Mouse (Mus musculus) spleen, adult 2 months (tissue): ENCODE measurements at regions not wholly inside any gene's neighbourhood (a gene's known extent, or its start where the extent isn't known, plus 50 kb on each side); places are given as distances from the start of the nearest gene placed in this dataset.

ENCODE experiments used
- CTCF ChIP-seq: fragments of 200-500 bp; IDR thresholded peaks from 2 replicates; pipeline ENCODE4 v1.5.1; 2011; ENCODE audit warnings: mild to moderate bottlenecking, inconsistent platforms; ENCODE audit not compliant: insufficient read depth, insufficient read length, insufficient replicate concordance; ENCODE audit errors: extremely low read depth
- POLR2A ChIP-seq: fragments of 200-500 bp; IDR thresholded peaks from 2 replicates; pipeline ENCODE4 v1.6.1; 2011; ENCODE audit warnings: low read depth, low read length, inconsistent platforms

DNA sequence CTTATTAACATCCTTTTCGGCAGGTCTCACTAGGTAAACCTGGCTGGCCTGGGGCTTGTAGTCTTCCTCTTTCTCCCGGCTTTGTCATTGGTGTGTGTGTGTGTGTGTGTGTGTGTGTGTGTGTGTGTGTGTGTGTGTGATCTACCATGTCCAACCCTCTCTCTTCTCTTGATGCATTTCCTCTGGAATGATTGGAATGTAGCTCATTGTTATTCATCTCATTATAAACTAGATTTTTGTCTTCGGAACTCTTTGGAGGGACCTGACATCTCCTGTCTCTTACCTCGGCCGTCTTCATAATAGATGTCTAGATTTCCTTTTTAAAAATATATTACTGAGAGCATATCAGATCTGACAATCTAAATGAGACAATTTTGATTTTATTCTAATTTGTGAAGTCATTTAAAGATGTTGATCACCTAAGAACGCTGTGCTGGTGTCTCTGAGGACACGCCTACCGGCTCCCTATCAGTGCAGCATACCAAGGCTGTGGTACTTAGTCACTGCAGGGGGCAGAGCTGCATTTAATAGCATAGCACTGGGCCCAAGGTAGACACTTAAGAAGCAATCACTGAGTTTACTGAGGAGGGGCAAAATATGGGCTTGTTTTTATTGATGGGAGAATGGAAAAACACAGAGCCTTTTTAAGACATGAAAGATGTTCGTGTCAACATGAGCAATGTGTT, 187.1 kb upstream of the Ctbp2 start:
- TF ChIP-seq CTCF (no peak), POLR2A (no peak)
